Mouse (Mus musculus) left cerebral cortex, adult 18-20 months (tissue): ENCODE data around the gene Tex37. TPM values are rescaled to one million over a fixed set of nuclear protein-coding genes. Genes with fewer than 3 reads are reported as not detected.

ENCODE experiments used
- DNase-seq, 2 experiments: peaks; one replicate each; pipeline ENCODE4 v3.0.0; 2021 to 2022; ENCODE audit warnings: low spot score in 2 of 2, mixed read lengths in 1 of 2
- total RNA-seq, 2 experiments: library from RNA; stranded (reverse); gene quantifications; 2 replicates each; pipeline ENCODE4 v1.2.3; 2021

Gene Tex37
- total RNA-seq, 2 experiments from 2014 or later: not detected

DNA sequence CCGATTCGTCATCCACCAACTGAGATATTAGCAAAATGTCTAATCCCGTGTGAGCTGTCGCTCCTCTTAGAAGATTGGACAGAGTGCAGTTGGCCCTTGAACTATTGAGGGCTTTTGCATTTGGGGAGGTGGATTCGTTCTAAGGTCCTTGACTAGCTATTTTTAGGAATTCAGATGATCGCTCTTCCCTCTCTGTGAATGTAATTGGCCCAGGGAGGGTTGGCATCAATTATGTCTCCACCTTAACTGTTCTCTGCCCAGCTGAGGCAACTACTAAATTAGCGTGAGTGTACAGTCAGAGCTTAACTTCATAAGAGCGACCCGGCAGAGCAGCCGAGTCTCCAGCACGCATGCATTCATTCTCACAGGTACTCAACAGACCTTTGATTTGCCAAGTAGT, 30.7 kb downstream of the Tex37 start:
- DNase-seq: no peak

DNA sequence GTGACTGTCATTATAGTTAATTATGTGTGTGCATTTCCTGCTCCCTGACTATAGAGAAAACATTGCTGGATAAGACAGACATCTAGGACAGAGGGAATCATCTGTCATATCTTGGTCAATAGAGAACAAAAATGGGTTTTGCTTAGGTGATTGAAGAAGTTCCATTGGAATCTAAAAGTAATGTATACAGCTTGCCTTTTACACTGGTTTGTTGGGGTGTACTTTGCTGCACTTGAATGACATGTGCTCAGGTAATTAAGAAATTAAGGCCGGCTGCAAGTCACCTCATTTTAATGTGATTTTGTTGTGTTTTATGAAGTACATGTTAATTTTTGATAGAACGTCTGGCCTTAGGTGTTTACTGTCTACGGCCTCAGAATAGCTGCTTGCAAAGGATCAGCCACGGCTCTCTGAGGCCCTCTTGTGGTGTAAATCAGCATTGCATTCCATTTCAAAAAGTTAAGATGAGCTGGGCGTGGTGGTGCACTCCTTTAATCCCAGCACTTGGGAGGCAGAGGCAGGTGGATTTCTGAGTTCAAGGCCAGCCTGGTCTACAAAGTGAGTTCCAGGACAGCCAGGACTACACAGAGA, 37.9 kb downstream of the Tex37 start:
- peak; percentile 78 to 88 for DNase-seq

DNA sequence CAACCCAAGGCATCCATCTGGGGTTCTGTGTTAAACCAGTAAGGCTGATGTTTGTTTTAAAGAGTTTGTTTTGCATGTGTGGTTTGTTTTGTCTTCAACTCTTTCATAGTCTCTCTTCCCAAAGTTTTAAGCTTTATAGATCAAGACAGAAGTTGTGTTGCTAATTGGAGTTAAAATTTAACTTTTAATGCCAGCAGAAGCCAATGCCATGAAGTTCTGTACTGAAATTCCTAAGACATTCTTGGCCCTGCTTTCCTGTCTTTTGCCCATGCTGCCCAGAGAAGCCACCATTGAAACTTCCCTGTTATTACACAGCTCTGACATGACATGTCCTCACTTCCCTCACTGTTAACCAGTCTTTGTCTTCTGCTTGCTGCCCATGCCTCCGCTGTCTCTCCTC, 43.7 kb downstream of the Tex37 start:
- DNase-seq: no peak

DNA sequence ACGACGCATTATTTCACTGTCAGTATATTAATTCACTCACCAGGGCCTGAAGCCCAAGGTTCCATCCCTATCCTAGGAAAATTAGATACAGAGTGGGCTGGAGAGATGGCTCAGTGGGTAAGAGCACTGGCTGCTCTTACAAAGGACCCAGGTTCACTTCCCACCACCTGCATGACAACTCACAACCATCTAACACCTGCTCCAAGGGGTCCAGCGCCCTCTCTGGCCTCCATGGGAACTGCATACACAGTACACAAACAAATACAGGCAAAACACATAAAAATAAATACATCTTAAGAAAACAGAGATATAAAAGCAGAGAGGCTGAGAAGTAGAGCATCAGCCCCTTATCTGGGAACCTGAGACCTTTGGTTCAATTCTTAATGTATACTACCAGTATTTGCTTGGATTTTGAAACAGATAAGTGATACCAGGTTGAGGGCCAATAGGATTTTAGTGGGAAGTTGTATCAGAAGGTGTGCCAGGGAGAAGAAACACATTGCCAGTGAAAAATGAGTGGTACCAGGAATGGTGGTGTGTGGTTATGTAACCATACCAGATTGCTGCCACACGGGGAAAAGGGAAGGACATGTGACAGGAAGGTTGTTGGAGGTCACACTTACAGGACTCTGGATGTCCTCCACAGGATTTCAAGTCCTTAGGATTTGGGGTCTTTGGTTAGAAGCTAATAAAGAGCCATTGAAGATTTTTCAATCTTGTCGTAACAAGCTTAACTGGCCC, 44.5 kb downstream of the Tex37 start:
- DNase-seq: no peak

DNA sequence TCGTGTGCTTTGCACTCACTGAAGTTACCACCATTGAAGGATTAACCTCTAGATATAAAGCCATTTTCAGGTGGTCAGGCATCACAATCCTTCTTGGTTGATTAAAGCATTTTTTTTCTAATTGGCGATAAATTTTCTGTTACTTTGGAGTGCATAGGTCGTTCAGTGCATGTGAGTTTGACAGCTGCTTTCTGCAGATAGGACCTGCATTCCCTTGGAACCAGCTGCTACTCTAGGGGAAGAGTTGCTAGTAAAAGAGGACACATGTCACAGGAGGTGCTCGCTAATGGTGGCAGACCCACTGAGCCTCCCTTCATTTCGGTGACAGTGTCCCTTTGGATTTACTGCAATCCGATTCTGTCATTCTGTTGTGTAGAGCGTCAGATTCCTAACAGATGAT, 46.2 kb downstream of the Tex37 start:
- no peak for DNase-seq

DNA sequence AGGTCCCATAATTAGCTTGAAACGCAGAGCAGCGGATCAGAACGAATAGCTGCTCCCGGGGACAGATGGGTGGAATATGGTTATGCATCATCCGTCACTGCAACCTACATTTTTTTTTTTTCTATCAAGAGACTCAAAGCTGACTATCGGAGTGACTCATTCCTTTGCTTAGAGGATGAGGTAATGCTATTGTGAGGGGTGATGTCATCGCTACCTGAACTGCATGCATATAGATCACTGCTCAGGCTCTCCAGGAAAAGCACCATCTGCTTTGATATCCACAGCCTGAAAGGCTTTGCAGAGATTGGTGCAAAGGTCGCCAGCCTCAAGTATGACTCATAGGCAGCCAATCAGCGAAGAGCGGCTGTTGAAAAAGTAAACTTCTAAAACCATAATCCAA, 46.6 kb downstream of the Tex37 start:
- peak; percentile 42 to 48 for DNase-seq

DNA sequence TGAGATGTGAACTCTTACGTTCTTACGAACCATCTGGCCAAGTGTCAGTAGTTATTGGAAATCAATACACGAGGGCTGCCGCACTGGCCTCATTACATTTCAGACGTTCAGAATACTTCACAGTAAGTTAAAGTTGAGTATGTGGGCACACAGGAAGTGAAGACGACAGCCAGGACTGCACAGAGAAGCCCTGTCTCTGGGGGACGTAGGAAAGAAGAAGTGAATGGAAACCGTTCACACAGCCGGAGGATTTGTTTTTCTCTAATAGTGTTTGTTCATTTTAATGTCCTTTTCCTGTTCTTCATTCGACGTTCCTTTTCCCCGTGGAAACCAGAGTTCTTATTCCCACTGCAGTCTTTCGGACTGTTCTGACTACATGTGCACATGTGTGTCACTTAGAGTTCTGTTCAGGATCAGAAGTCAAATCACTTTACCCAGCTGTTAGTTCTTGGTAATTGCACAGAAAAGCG, 47.2 kb downstream of the Tex37 start:
- peak in 1 of 2 experiments; percentile 8 for DNase-seq

DNA sequence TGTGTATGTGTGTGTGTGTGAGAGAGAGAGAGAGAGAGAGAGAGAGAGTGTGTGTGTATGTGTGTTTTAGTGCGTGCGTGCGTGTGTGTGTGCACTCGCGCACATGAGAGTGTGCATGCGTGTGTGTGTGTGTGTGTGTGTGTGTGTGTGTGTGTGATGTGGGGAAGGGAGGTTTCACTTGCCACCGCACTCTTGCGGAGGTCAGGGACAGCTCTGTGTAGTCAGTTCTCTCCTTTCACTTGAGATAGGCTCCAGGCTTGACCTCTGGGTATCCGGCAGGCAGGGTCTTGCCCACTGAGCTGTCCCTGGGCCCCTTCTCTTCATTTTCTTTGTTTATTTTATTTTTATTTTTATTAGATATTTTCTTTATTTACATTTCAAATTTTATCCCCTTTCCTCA, 51.4 kb downstream of the Tex37 start:
- DNase-seq: no peak

DNA sequence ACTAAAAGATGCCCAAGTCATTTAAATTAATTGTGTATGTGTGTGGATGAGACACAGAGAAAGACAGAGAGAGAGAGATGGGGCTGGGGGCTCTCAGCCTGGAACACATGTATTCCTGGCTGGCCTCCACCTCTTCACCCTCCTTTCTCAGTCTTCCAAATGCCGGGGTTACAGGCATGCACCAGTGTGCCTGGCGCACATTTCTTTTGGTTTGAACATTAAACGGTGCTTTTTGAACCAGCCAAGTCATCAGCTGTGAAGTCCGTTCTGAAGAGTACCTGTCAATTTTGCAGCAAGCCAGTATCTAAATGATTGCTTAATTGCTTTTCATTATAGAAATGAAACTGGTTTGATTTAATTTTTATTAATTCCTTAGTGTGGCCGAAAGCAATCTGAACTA, 52.0 kb downstream of the Tex37 start:
- no peak for DNase-seq

DNA sequence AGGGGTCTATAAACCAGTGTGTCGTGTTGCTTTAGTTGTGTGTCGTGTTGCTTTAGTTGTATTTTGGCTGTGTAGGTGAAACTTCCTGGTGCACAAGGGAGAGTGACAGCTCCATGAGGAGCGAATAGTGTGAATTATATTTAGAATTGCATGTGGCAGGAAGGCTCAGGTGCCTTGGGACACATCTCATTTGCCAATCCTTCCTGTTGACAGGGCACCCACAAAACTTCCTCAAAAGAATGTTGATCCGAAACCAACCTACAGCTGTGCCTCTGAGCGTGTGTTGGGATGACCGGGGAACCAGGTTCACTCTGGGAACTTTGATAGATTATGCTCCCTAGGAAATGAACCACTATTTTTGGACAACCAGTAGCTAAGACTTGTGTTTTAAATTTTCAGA, 54.4 kb downstream of the Tex37 start:
- no peak for DNase-seq

Other genes with a start within 250 kb of the Tex37 start
- 10 to 100 TPM; 11.9 to 16.2 TPM for gene Rpia, start 126.7 kb downstream of the Tex37 start, total RNA-seq
- 10 to 100 TPM; 25.3 to 27.5 TPM for gene Eif2ak3, start 74.4 kb downstream of the Tex37 start, total RNA-seq
- gene Foxi3, start 37.6 kb upstream of the Tex37 start, total RNA-seq: not detected
- gene Thnsl2, start 225.5 kb upstream of the Tex37 start, total RNA-seq: 1 to 10 TPM; 3.8 to 5.6 TPM